Mouse (Mus musculus) splenic B cell, adult 2 months (primary cell): ENCODE measurements around the gene Rnf121.
"Not testable (repeated sequence)": the region's sequence is repeated elsewhere in the genome, so short reads cannot be mapped to it uniquely, and the experiment has no call there.

Experiments
- DNase-seq: peaks from one replicate; pipeline ENCODE4 v3.0.0-alpha.2; 2011; ENCODE audit warnings: low read depth, low spot score
- H3K27me3 ChIP-seq: 2 replicates; pipeline ENCODE4 v1.6.1; 2012; ENCODE audit warnings: mild to moderate bottlenecking, low read length, moderate library complexity, mixed read lengths; ENCODE audit not compliant: control insufficient read depth, poor library complexity, insufficient read depth, severe bottlenecking
- H3K36me3 ChIP-seq: 2 replicates; pipeline ENCODE4 v1.6.1; 2012; ENCODE audit warnings: mild to moderate bottlenecking, low read length, moderate library complexity, mixed read lengths; ENCODE audit not compliant: control insufficient read depth, poor library complexity, insufficient read depth, severe bottlenecking

Gene Rnf121

DNA sequence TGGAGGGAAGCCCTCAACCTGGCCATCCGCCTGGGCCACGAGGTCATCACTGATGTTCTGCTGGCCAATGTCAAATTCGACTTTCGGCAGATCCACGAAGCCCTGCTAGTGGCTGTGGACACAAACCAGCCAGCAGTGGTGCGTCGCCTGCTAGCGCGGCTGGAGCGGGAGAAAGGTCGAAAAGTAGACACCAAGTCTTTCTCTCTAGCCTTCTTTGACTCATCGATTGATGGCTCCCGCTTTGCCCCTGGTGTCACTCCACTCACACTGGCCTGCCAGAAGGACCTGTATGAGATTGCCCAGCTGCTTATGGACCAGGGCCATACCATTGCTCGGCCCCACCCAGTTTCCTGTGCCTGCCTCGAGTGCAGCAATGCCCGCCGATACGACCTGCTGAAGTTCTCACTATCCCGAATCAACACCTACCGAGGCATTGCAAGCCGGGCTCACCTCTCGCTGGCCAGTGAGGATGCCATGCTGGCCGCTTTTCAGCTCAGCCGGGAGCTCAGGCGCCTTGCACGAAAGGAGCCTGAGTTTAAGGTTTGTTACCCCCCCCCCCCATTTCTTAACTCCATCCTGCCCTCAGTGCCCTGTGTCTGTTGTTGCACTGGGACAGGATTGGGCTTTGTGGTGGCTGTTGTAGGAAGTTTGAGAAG lies 18.9 kb upstream of the Rnf121 start:
- H3K27me3 ChIP-seq: no peaks in the 10 kb centered on the region; the same call in 1 of the 2 replicates
- DNase-seq: no peak
- peaks cover 7% of the 10 kb centered on the region for H3K36me3 ChIP-seq

DNA sequence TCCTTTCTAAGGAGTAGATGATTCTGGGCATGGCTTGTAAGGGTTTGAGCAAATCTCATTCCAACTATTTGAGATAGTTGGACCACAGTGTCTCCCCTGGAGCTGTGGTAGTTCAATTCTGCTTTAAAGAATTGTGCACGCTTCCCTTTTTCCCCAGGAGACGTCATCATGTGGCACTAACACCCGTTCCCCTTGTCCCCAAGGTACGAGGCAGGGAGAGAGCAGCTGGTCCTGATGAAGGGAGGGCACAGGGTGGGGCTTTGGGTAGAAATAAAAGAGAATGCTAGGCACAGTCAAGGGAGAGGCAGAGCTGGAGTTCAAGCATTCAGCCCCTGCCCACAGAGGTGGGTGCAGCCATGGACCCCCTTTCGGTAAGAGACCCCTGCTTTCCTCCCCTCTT lies 17.5 kb upstream of the Rnf121 start, which contains the start of gene Trpc2:
TSS of gene Trpc2 (plus strand) at position 301 of the 400 bp plus-strand sequence.
- no peak for DNase-seq
- peaks cover 7% of the 10 kb centered on the region for H3K36me3 ChIP-seq
- no peaks in the 10 kb centered on the region; the same call in 1 of the 2 replicates for H3K27me3 ChIP-seq

DNA sequence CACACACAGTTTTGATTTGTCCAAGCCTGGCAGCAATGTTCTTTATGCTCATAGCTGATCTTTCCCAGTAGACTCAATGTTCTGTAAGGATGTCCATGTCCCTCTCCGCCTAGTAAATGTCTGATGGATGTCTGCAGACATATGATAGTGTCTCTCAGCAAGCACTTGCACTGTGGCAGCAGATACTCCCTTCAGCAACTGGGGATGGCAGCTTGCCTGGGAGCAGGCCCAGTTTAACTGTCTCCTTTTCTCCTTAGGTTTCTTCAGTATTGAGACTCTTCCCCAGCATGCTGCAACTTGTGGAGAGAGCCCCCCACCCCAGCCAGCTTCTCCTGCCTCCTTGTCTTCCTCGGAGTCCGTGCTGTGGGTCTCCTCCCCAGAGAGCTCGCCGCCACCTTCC lies 16.5 kb upstream of the Rnf121 start:
- H3K36me3 ChIP-seq: peaks cover 8% of the 10 kb centered on the region
- H3K27me3 ChIP-seq: no peaks in the 10 kb centered on the region; the same call in 1 of the 2 replicates
- no peak for DNase-seq

DNA sequence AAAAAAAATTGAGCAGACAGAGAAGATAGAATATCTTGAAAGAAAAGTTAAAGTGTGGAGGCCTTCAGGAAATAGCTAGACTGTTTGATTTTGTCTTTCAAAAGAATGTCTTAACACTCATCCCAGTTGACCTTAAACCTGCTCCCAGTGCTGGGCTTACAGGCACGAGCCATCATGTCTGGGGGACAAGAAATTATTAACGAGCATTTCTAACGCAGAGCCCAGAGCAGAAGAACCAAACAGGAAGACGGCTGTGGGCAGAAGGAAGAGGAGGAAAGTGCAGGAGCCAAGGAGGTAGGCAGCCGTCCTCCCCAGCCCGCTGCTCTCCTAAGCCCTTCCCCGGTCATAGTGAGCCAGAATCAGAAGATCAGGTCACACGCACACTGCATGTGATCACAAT lies 15.0 kb upstream of the Rnf121 start:
- peaks cover 14% of the 10 kb centered on the region for H3K36me3 ChIP-seq
- no peaks in the 10 kb centered on the region; the same call in 1 of the 2 replicates for H3K27me3 ChIP-seq
- no peak for DNase-seq

DNA sequence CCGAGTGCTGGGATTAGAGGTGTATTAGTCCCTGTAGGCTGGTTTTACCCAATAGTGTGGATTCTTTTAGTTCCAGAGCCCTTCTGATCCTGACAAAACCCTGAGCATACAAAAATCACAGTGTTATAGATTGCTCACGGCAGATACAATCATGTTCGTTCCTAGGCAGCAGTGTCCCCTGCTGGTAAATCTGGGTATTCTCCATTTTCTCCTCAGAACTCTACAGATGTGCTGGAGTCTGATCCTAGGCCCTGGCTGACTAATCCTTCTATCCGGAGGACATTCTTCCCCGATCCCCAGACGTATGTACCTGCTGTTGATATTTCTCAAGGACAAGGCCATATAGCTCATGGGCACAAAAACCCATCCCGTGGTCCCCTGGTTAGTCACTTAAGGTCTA lies 13.2 kb upstream of the Rnf121 start:
- Histone ChIP-seq H3K36me3 (peaks cover 17% of the 10 kb centered on the region), H3K27me3 (no peaks in the 10 kb centered on the region)
- DNase-seq: peak; percentile 58

DNA sequence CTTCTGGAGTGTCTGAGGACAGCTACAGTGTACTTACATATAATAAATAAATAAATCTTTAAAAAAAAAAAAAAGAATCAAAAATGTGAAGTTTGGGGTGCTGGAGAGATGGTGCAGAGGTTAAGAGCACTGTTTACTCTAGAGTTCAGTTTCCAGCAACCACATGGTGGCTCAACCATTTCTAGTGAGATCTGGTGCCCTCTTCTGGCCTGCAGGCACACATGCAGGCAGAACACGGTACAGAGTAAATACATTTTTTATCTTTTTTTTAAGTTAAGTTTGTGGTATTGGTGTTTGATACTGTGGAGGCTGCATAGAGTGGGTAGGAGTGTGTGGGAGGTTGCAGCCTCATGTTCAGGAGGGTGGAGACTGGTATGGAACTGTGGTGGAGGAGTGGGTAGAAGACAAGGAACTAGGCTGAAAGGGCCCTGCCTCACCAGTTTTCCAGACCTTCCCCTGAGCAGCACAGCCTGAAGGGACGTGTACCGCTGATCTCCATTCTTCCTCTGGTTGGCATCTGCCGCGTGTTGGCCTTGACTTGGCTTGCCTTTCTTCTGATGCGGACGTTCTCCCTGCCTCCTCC lies 11.5 kb upstream of the Rnf121 start:
- no peaks in the 10 kb centered on the region for H3K27me3 ChIP-seq
- peak; percentile 70 for DNase-seq
- peaks cover 22% of the 10 kb centered on the region for H3K36me3 ChIP-seq

DNA sequence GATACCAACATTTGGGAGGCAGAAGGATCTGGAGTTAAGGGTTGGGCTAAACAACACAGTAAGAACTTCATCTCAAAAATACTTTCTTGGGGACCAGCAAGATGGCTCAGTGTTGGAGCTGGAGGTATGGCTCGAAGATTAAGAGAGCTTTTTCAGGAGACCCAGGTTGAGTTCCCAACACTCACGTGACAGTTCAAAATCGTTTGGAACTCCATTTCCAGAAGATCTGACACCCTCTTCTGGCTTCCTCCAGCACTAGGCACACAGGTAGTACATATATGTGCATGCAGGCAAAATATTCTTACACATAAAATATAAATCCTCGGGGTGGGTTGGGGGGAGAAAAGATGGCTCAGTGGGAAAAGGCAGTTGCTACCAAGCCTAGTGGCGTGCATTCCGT lies 1.1 kb upstream of the Rnf121 start:
- Histone ChIP-seq H3K27me3 (no peaks in the 10 kb centered on the region), H3K36me3 (peaks cover 3% of the 10 kb centered on the region; the same call in 1 of the 2 replicates)
- no peak for DNase-seq

DNA sequence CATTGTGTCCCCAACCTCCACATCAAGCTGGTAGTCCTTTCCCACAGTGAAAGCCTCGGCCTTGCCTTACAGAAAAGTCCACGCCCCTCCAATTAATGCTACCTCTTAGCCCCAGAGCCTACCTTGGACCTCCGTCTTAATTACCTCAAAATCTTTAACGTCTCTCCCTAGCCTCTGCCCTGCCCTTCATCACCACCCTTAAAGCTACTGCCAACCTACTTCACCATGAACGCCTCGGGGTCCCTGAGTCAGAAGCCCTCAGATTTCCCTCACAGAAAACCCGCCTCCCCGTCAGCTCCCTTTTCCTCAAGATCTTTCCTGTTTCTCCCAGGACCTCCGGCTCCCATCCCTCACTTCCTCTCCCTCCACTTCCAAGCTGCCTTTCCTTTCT lies 619 bp downstream of the Rnf121 start:
- Histone ChIP-seq H3K36me3 (no peaks in the 10 kb centered on the region), H3K27me3 (no peaks in the 10 kb centered on the region)
- no peak for DNase-seq

DNA sequence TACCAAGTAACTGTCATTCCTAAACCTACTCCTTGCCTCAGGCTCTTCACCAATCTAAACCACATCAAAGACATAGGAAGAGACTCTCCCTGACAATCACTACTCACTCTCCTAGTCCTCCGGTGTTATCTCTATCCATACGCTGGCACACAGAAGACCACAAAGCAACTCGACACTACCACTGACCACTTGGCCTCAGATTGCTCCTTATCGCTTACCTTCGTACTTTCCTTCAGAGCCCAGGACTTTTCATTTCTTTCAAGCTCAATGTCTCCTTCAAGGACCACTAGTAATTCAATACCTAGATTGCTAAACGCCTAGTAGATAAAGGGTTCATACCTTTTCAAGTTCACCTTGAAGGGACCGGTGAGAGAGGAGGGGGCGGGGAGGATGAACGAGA lies 1.4 kb downstream of the Rnf121 start:
- no peaks in the 10 kb centered on the region for H3K27me3 ChIP-seq
- no peaks in the 10 kb centered on the region for H3K36me3 ChIP-seq
- DNase-seq: no peak

DNA sequence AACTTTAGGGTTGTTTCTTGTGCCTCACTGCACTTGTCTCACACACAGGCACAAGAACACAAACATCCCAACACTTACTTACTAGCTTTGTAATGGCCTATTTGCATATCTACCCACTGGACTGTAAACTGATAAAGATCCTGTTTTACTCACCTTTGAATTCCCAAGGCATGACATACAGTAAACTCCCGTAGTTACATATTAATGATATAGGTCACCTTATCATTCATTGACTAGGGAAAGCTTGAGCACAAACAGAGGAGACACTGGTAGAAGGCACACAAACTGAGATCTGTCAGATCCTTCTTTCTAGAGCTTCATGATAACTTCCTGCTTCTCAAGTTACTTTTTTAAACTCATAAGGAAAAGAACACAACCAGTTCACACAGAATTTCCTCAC lies 3.1 kb downstream of the Rnf121 start:
- Histone ChIP-seq H3K27me3 (no peaks in the 10 kb centered on the region), H3K36me3 (no peaks in the 10 kb centered on the region)
- DNase-seq: no peak

DNA sequence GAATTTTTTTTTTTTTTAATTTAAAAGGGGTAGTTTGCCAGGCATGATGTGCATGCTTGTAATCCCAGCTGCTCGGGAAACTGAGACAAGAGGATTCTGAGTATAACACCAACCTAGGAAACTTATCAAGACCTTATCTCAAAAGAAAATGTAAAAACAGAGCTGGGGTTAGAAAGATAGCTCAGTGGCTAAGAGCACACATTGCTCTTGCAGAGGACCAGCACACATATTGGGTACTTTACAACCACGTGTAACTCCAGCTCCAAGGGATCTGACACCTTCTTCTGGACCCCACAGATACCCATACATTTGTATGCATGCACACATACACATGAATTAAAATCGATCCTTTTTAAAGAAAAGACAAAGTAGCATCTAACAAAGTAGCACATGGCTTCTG lies 3.9 kb downstream of the Rnf121 start:
- no peak for DNase-seq
- Histone ChIP-seq H3K27me3 (no peaks in the 10 kb centered on the region), H3K36me3 (no peaks in the 10 kb centered on the region)

DNA sequence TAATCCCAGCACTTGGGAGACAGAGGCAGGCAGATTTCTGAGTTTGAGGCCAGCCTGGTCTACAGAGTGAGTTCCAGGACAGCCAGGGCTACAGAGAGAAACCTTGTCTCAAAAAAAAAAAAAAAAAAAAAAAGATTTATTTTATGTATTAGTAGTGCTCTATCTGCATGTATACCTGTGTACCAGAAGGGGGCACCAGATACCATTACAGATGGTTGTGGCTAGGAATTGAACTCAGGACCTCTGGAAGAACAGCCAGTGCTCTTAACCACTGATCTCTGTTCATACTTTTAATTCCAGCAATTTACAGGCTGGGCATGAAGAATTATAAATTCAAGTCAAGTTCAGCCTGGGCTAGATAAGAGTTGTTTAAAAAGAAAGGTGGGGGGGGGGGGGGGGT lies 16.7 kb downstream of the Rnf121 start:
- not testable (repeated sequence) for H3K27me3 ChIP-seq, H3K36me3 ChIP-seq
- peak; percentile 65 for DNase-seq

DNA sequence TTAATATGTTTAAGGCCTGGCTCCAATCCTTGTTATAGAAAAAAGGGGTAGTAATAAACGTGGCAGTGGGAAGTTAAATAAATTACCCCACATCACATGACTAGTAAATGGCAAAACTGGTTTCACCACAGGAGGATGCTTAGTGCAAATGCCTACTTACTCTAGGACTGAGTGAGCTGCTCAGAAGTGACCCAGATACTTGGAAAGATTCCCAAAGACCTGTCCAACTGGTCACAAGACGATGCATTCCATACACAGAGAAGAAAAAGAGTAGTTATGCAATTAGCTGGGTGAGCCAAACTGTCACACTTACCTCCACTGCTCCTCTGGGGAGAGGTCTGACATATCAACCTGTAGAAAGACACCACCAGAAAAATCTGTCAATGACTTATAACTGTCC lies 23.0 kb downstream of the Rnf121 start:
- DNase-seq: no peak
- Histone ChIP-seq H3K36me3 (peaks cover 11% of the 10 kb centered on the region), H3K27me3 (no peaks in the 10 kb centered on the region)

DNA sequence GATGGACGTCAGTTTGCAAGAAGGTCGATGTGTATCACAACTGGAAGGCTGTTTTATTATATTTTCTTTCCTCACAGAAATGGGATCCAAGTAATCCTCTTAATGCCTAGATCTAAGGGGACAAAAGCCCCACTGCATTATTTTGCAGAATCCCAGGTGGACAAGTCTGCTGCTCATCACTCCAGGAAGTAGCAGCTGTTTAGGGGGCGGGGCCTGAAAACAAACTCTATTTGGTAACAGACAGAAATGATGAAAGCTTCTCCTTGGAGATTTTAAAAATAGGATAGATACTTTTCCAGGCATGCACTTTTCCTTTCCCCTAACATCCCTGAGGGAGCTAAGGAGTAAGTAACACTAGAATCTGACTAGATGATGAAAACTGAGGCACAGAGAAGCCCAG lies 28.0 kb downstream of the Rnf121 start:
- peaks cover 22% of the 10 kb centered on the region for H3K36me3 ChIP-seq
- no peaks in the 10 kb centered on the region for H3K27me3 ChIP-seq
- DNase-seq: no peak

DNA sequence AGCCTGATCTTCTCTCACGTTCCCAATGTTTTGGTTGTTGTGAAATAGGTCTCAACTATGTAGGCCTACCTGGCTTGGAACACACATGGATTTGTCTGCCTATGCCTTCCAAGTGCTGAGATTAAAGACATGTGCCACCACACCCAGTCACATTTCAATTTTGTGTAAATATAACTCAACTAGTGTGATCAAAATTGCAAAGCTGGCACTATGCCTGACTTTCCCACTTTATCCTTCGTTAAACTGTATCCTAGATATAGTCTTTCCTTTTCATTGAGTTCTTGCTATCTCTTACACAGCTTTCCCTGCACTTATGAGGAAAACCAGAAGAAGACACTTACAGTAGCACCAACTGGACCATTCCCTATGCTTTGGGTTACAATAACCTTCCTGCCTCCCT lies 29.7 kb downstream of the Rnf121 start:
- peaks cover 18% of the 10 kb centered on the region for H3K36me3 ChIP-seq
- DNase-seq: no peak

DNA sequence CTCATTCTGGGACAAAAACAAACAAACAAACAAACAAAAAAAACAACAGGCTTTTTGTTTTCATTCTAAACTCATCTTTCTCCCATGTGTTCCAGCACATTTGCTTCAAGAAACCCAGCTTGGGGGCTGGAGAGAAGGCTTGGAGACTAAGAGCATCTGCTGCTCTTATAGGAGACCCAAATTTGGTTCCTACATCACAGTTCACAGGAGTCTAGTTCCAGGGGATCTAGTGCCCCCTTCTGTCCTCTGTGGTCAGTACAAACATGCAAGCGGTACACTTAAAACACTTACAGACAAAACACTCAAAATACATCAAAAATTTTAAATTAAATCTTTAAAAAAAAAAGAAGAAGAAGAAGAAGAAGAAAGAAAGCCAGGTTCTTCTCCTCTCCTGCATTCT lies 30.4 kb downstream of the Rnf121 start:
- no peaks in the 10 kb centered on the region for H3K27me3 ChIP-seq
- H3K36me3 ChIP-seq: peaks cover 17% of the 10 kb centered on the region
- DNase-seq: peak; percentile 41

More for the DNA sequence above, 29.7 kb downstream of the Rnf121 start:
- no peaks in the 10 kb centered on the region for H3K27me3 ChIP-seq
